Mouse (Mus musculus): ENCODE measurements at regions not wholly inside any gene's neighbourhood (a gene's known extent, or its start where the extent isn't known, plus 50 kb on each side); places are given as distances from the start of the nearest gene placed in this dataset.

GRCm38 (mm10) chr9:43676011-43676410 lies 67.8 kb upstream of the Nectin1 start:
- no peak for TF ChIP-seq CTCF (IDR thresholded peaks at IDR 0.05; ENCODE audit: extremely low read depth, insufficient read length, insufficient replicate concordance, low read depth, low read length)
- TF ChIP-seq POLR2A (IDR thresholded peaks at IDR 0.05; ENCODE audit: low read depth, low read length): no peak

Data from small intestine, adult 2 months (tissue).